Mouse (Mus musculus) layer of hippocampus, adult 11-12 months (tissue): ENCODE results near the gene Rpp25.

Experiments used
- DNase-seq: peaks from one replicate; pipeline ENCODE4 v3.0.0; 2022; ENCODE audit warnings: low spot score

The Rpp25 gene

GRCm38 (mm10) chr9:57521056-57521911, 17.5 kb downstream of the Rpp25 start, which contains the start of gene Cox5a:
Cox5a (plus strand) TSS chr9:57521274.
- DNase-seq = peak; percentile 92

- DNase-seq = no peak
Measured at GRCm38 (mm10) chr9:57522114-57522860, 18.5 kb downstream of the Rpp25 start.

- no peak for DNase-seq
Measured at GRCm38 (mm10) chr9:57522861-57523246, 19.0 kb downstream of the Rpp25 start.

DNA sequence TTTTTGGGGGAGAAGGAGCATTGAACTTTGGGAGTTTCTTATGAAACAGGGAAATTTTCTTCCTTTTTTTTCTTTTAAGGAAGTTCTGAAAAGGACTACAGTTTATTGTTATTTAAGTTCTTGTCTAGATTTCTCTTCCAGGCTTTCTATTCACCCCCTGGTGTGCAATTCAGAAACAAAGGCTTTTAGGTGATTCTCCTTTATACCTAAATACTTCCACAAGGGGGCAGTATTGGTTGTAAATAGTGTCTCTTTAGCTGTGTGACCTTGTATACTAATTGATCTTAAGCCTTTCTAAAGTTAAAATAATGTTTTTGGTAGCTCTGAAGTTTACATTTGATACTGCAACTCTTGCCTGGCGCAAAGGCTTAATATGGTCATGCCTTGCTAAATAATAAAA, 19.9 kb downstream of the Rpp25 start:
- no peak for DNase-seq

DNA sequence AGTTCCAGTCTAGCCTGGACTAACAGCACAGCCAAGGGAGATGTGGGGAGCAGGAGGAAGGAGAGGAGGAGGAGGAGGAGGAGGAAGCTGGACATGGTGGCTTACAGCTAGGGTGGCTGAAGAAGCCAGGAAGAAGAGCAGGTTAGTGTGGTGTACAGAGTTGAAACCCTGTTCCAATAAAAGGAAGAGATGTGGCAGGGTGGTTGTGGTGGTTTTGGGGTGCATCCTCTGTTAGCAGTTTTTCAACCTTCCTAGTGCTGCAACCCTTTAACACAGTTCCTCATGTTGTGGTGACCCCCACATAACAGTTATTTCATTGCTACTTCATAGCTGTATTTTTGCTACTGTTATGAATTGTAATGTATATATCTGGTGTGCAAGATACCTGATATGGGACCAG, 20.6 kb downstream of the Rpp25 start:
- no peak for DNase-seq

GRCm38 (mm10) chr9:57525516-57525915, 21.7 kb downstream of the Rpp25 start:
- no peak for DNase-seq

- DNase-seq = no peak
Measured at GRCm38 (mm10) chr9:57526435-57526834, 22.6 kb downstream of the Rpp25 start.

- no peak for DNase-seq
Measured at GRCm38 (mm10) chr9:57531946-57532345, 28.1 kb downstream of the Rpp25 start.

- DNase-seq = no peak
Measured at GRCm38 (mm10) chr9:57536362-57536761, 32.5 kb downstream of the Rpp25 start.

GRCm38 (mm10) chr9:57537044-57537727, 33.4 kb downstream of the Rpp25 start, which contains the start of gene Fam219b:
Fam219b (plus strand) TSS chr9:57537528.
- DNase-seq = peak; percentile 92

GRCm38 (mm10) chr9:57537728-57538181, 33.9 kb downstream of the Rpp25 start:
- DNase-seq = no peak

GRCm38 (mm10) chr9:57539550-57539949, 35.7 kb downstream of the Rpp25 start:
- no peak for DNase-seq

- DNase-seq = no peak
Measured at GRCm38 (mm10) chr9:57541312-57541711, 37.5 kb downstream of the Rpp25 start.

DNA sequence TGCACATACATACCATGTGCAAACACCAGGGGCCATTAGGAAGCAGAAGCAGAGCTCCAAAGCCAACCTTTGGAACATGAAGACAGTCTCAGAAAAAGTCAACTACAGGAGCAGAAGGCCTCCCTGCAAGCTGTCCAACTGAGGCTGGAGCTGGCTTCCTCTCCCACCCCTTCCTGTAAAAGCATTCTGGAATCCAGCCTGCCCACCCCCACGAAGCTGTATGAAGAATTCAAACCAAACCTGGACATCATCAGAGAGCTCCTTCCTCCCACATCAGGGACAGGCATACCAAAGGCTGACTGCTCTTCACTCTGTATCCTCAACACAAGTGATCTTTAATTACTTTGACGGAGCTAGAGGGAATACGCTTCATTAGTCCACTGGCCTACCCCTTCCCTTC, 40.1 kb downstream of the Rpp25 start:
- no peak for DNase-seq

GRCm38 (mm10) chr9:57547287-57547686, 43.5 kb downstream of the Rpp25 start:
- no peak for DNase-seq

DNA sequence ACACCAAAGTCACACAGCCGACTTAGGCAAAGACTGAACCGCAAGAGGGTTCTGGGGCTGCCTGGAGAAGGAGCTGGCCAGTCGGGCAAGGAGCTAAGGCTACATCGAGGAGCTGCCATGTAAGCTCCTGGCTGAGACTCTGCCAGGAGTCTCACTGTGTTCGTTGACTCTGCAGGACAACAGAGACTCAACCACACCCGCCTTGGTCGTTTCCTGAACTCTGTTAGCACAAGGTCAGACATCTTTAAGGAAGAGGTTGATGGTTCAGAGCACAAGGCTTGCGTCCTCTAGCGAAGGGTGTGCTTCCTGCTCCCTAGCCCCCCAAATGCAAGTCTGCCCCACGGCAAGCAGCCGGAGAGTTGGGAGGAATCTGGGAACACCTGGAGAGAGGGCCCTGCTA, 44.0 kb downstream of the Rpp25 start:
- DNase-seq = no peak

DNA sequence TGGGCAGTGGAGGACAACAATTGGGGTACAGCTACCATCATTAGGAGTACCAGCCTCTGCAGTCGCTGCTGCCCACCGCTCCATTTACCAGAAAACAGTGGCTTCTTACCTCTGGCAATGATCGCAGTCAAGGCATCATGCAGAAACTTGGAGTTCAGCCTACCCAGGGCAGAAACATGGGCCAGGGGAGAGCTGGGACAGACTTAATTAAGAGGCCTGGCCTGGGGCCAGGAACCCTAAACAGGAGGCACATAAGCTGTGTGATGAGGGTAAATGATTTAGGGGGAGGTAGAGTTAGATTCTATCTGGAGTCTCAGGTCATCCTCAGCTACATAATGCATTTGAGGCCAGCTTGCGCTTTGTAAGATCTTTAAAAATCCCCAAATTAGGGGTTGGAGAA, 45.4 kb downstream of the Rpp25 start:
- no peak for DNase-seq

DNA sequence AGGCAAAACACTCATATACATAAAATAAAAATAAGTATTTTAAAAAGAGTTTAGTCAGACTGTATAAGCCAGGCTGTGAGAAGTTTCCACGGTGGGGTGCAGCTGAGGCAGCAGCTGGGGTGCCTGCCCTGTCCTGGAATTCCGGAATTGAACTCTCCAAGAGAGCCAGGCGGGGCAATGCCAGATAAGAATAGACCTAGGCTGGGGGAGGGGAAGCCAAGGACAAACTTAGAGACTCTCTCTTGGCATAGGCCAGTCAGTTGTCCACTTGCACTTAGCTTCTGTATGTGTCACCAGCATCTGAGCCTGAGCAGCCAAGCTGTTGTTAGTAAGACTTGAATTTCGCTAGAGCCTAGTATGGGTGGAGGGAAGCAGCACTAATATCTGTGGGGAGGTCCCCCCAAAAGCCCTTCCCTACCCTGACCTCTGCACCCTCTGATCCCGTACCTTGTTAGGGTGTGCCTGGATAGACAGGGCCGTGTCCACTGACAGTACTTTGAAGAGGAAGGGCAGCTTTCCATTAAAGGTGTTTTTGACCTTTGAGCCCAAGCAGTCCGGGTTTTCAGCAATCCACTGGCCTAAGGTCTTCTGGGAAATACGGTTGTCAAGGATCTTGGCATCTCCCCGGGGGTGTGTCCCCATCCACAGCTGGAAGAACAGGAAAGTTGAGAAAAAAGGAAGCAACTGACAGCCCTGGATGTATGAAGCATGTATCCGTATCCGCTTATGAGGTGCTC, 46.5 kb downstream of the Rpp25 start:
- no peak for DNase-seq

GRCm38 (mm10) chr9:57552139-57552887, 48.5 kb downstream of the Rpp25 start, which contains the start of gene Mpi:
Mpi (minus strand) TSS chr9:57552763.
- DNase-seq = peak; percentile 78

DNA sequence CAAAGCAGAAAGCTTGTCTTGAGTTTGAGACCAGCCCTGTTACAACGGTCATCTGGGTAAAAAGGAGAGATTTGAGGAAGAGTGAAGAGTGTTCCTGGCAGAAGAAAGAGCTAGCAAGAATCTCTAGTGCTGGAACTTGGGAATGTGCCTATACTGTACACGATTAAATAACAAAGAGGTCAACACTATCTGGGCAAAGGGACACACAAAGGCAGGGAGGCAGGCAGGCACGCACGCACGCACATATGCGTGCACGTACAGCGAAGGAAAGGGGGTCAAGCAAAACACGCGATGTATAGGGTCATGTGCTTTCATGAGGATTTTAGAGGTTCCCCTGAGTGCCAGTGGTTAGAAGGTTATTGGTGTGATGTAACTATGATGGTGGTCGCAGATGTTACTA, 49.3 kb downstream of the Rpp25 start:
- DNase-seq = no peak

DNA sequence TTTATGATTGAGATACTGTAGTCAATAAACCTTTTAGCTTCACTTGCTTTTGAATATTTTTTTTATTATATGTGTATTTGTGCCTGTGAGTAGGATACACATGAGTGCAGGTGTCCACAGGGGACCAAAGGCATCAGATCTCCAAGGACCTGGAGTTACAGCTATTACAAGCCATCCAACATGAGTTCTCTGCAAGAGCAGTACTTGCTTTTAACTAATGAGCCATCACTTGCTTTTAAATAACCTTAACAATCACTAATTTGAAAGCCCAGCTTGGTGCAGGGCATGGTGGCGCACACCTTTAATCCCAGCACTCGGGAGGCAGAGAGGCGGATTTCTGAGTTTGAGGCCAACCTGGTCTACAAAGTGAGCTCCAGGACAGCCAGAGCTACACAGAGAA, 50.9 kb downstream of the Rpp25 start:
- DNase-seq = no peak
